Mouse (Mus musculus): ENCODE measurements around the gene Atp6ap1. TPM values are rescaled to one million over a fixed set of nuclear protein-coding genes. Genes with fewer than 3 reads are reported as not detected.

Atp6ap1 gene
- polyA plus RNA-seq, 1 experiment from 2014 or later = 149 TPM

- Histone ChIP-seq H3K36me3 (ENCODE audit: control insufficient read depth, insufficient read depth, low read length) (no peaks in the 10 kb centered on the region), H3K9me3 (replicated peaks; ENCODE audit: control insufficient read depth, low read length) (no peaks in the 10 kb centered on the region), H3K9ac (ENCODE audit: low read length) (peak overlapping the region; percentile 81), H3K27ac (ENCODE audit: low read length) (peak overlapping the region; percentile 52), H3K4me3 (replicated peaks; ENCODE audit: low read length) (peak overlapping the region; percentile 50), H3K27me3 (ENCODE audit: control insufficient read depth, insufficient read depth, low read length) (no peaks in the 10 kb centered on the region), H3K4me1 (ENCODE audit: control insufficient read depth, insufficient read depth, low read length) (no peaks in the 10 kb centered on the region), H3K4me2 (ENCODE audit: low read depth, low read length) (peak overlapping the region; percentile 55)
- no peak for ATAC-seq (ENCODE audit: insufficient read depth, low FRiP score)
- 20% methylated on average over 27 of the region's 27 CpGs for WGBS
These were observed 25.9 kb upstream of the Atp6ap1 start for GRCm38 (mm10) chrX:74270902-74271551.

- no peaks in the 10 kb centered on the region for H3K4me1 ChIP-seq (ENCODE audit: control insufficient read depth, insufficient read depth, low read length)
- no peak overlapping the region for H3K4me3 ChIP-seq (replicated peaks; ENCODE audit: low read length)
- H3K9ac ChIP-seq (ENCODE audit: low read length) = no peak overlapping the region
- no peaks in the 10 kb centered on the region for H3K9me3 ChIP-seq (replicated peaks; ENCODE audit: control insufficient read depth, low read length)
- H3K36me3 ChIP-seq (ENCODE audit: control insufficient read depth, insufficient read depth, low read length) = no peaks in the 10 kb centered on the region
- no peaks in the 10 kb centered on the region for H3K27me3 ChIP-seq (ENCODE audit: control insufficient read depth, insufficient read depth, low read length)
- ATAC-seq (ENCODE audit: insufficient read depth, low FRiP score) = no peak
- 34% methylated on average over 10 of the region's 10 CpGs for WGBS
- H3K27ac ChIP-seq (ENCODE audit: low read length) = no peak overlapping the region; the same call in 1 of the 2 replicates
- no peak overlapping the region for H3K4me2 ChIP-seq (ENCODE audit: low read depth, low read length)
These were observed 23.2 kb upstream of the Atp6ap1 start for GRCm38 (mm10) chrX:74273422-74274322.

GRCm38 (mm10) chrX:74277916-74278315 is 19.0 kb upstream of the Atp6ap1 start:
- Histone ChIP-seq H3K4me1 (ENCODE audit: control insufficient read depth, insufficient read depth, low read length) (no peaks in the 10 kb centered on the region), H3K4me2 (ENCODE audit: low read depth, low read length) (no peak overlapping the region), H3K9ac (ENCODE audit: low read length) (no peak overlapping the region), H3K4me3 (replicated peaks; ENCODE audit: low read length) (no peak overlapping the region), H3K9me3 (replicated peaks; ENCODE audit: control insufficient read depth, low read length) (no peaks in the 10 kb centered on the region), H3K27ac (ENCODE audit: low read length) (no peak overlapping the region), H3K36me3 (ENCODE audit: control insufficient read depth, insufficient read depth, low read length) (no peaks in the 10 kb centered on the region), H3K27me3 (ENCODE audit: control insufficient read depth, insufficient read depth, low read length) (no peaks in the 10 kb centered on the region)
- ATAC-seq (ENCODE audit: insufficient read depth, low FRiP score) = no peak
- 73% methylated on average over 8 of the region's 8 CpGs for WGBS

GRCm38 (mm10) chrX:74281041-74281731 is 15.7 kb upstream of the Atp6ap1 start:
- Histone ChIP-seq H3K9me3 (replicated peaks; ENCODE audit: control insufficient read depth, low read length) (no peaks in the 10 kb centered on the region), H3K27ac (ENCODE audit: low read length) (peak overlapping the region; percentile 93), H3K4me2 (ENCODE audit: low read depth, low read length) (peak overlapping the region; percentile 65), H3K27me3 (ENCODE audit: control insufficient read depth, insufficient read depth, low read length) (no peaks in the 10 kb centered on the region), H3K4me1 (ENCODE audit: control insufficient read depth, insufficient read depth, low read length) (peaks cover 6% of the 10 kb centered on the region; the same call in 1 of the 2 replicates), H3K9ac (ENCODE audit: low read length) (peak overlapping the region; percentile 70), H3K4me3 (replicated peaks; ENCODE audit: low read length) (peak overlapping the region; percentile 53), H3K36me3 (ENCODE audit: control insufficient read depth, insufficient read depth, low read length) (no peaks in the 10 kb centered on the region)
- ATAC-seq (ENCODE audit: insufficient read depth, low FRiP score) = 0 out of 2 replicates have a peak, but pooled peaks have one; percentile 5
- 8% methylated on average over 14 of the region's 14 CpGs for WGBS

GRCm38 (mm10) chrX:74281732-74282394 is 15.0 kb upstream of the Atp6ap1 start, which contains the start of the genes Taz and Dnase1l1:
Gene Taz, plus strand, starts transcription at chrX:74281912.
Gene Dnase1l1, minus strand, starts transcription at chrX:74282337.
- 16% methylated on average over 16 of the region's 16 CpGs for WGBS
- no peaks in the 10 kb centered on the region for H3K36me3 ChIP-seq (ENCODE audit: control insufficient read depth, insufficient read depth, low read length)

DNA sequence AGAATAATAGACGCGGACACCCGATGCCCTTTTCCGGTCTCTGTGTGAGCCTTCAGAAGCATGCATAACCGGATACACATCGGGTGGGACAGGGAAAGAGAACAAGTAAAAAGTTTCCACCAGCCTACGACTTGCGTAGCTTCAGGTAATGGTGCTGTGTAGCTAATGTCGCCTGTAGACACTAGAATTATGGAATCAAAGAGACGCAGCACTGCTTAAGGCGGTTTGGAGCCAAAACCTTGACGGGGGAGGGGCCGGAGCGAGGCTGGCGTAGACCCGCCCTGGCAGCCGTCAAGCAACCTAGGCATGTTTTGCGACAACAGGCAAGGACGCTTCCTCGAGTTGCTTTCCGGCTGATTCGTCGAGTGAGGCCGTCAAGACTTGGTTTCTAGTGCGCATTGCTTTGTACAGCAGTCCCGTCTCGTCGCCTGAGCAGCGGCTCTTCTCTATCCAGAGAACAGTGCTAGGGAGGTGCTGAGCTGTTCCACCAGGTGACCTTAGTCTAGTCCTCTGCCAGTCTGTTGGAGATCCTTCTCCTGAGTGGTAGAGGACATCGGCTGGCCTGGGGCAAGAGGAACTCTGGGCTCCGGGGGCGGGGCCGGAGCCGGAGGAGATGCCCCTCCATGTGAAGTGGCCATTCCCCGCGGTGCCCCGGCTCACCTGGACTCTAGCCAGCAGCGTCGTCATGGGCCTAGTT is 14.4 kb upstream of the Atp6ap1 start:
- peaks cover 6% of the 10 kb centered on the region; the same call in 1 of the 2 replicates for H3K4me1 ChIP-seq (ENCODE audit: control insufficient read depth, insufficient read depth, low read length)
- H3K27me3 ChIP-seq (ENCODE audit: control insufficient read depth, insufficient read depth, low read length) = no peaks in the 10 kb centered on the region
- no peaks in the 10 kb centered on the region for H3K9me3 ChIP-seq (replicated peaks; ENCODE audit: control insufficient read depth, low read length)
- H3K9ac ChIP-seq (ENCODE audit: low read length) = peak overlapping the region; percentile 68
- WGBS = 19% methylated on average over 39 of the region's 39 CpGs
- peak overlapping the region; percentile 65 for H3K4me2 ChIP-seq (ENCODE audit: low read depth, low read length)
- H3K4me3 ChIP-seq (replicated peaks; ENCODE audit: low read length) = peak overlapping the region; percentile 53
- no peaks in the 10 kb centered on the region for H3K36me3 ChIP-seq (ENCODE audit: control insufficient read depth, insufficient read depth, low read length)
- peak overlapping the region; percentile 93 for H3K27ac ChIP-seq (ENCODE audit: low read length)
- peak; percentile 72 for ATAC-seq (ENCODE audit: insufficient read depth, low FRiP score)

More at GRCm38 (mm10) chrX:74281732-74282394, 15.0 kb upstream of the Atp6ap1 start, which contains the start of the genes Taz and Dnase1l1:
- no peaks in the 10 kb centered on the region for H3K9me3 ChIP-seq (replicated peaks; ENCODE audit: control insufficient read depth, low read length)
- peaks cover 6% of the 10 kb centered on the region; the same call in 1 of the 2 replicates for H3K4me1 ChIP-seq (ENCODE audit: control insufficient read depth, insufficient read depth, low read length)
- H3K4me2 ChIP-seq (ENCODE audit: low read depth, low read length) = peak within 1 kb of the TSS; percentile 65
- peak within 1 kb of the TSS; percentile 70 for H3K9ac ChIP-seq (ENCODE audit: low read length)
- H3K27me3 ChIP-seq (ENCODE audit: control insufficient read depth, insufficient read depth, low read length) = no peaks in the 10 kb centered on the region
- peak within 1 kb of the TSS; percentile 93 for H3K27ac ChIP-seq (ENCODE audit: low read length)
- ATAC-seq (ENCODE audit: insufficient read depth, low FRiP score) = peak; percentile 95
- peak within 1 kb of the TSS; percentile 53 for H3K4me3 ChIP-seq (replicated peaks; ENCODE audit: low read length)

- H3K4me3 ChIP-seq (replicated peaks; ENCODE audit: low read length) = peak overlapping the region; percentile 53
- peak overlapping the region; percentile 93 for H3K27ac ChIP-seq (ENCODE audit: low read length)
- no peaks in the 10 kb centered on the region for H3K36me3 ChIP-seq (ENCODE audit: control insufficient read depth, insufficient read depth, low read length)
- H3K9ac ChIP-seq (ENCODE audit: low read length) = peak overlapping the region; percentile 68
- H3K9me3 ChIP-seq (replicated peaks; ENCODE audit: control insufficient read depth, low read length) = no peaks in the 10 kb centered on the region
- H3K27me3 ChIP-seq (ENCODE audit: control insufficient read depth, insufficient read depth, low read length) = no peaks in the 10 kb centered on the region
- no peak for ATAC-seq (ENCODE audit: insufficient read depth, low FRiP score)
- peak overlapping the region; percentile 61 for H3K4me2 ChIP-seq (ENCODE audit: low read depth, low read length)
- WGBS = 29% methylated on average over 5 of the region's 5 CpGs
- peaks cover 6% of the 10 kb centered on the region; the same call in 1 of the 2 replicates for H3K4me1 ChIP-seq (ENCODE audit: control insufficient read depth, insufficient read depth, low read length)
These were observed 13.8 kb upstream of the Atp6ap1 start for GRCm38 (mm10) chrX:74283092-74283437.

DNA sequence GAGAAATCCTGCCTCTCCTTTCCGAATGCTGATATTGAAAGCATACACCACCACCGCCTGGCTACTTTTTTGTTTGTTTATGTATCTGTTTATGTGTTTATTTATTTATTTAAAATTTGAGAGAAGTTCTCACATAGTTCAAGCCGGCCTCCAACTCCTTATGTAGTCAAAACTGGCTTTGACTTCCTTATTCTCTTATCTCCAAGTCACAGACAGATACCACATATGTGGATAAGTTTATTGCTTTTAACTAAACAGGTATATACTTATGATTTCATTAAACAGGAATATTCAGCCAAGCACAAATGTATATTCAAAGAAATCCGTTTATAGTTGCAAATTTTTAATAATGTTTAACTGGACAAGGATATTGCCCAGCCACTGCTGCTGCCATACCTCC is 3.5 kb upstream of the Atp6ap1 start:
- no peak overlapping the region for H3K4me3 ChIP-seq (replicated peaks; ENCODE audit: low read length)
- H3K27ac ChIP-seq (ENCODE audit: low read length) = no peak overlapping the region
- 63% methylated on average over 4 of the region's 4 CpGs for WGBS
- H3K36me3 ChIP-seq (ENCODE audit: control insufficient read depth, insufficient read depth, low read length) = peaks cover 4% of the 10 kb centered on the region; the same call in 1 of the 2 replicates
- no peaks in the 10 kb centered on the region for H3K9me3 ChIP-seq (replicated peaks; ENCODE audit: control insufficient read depth, low read length)
- no peak for ATAC-seq (ENCODE audit: insufficient read depth, low FRiP score)
- no peak overlapping the region for H3K9ac ChIP-seq (ENCODE audit: low read length)
- H3K27me3 ChIP-seq (ENCODE audit: control insufficient read depth, insufficient read depth, low read length) = no peaks in the 10 kb centered on the region
- H3K4me2 ChIP-seq (ENCODE audit: low read depth, low read length) = no peak overlapping the region
- H3K4me1 ChIP-seq (ENCODE audit: control insufficient read depth, insufficient read depth, low read length) = 0 out of 2 replicates have a peak, but pooled peaks cover 2% of the 10 kb centered on the region
